Mouse (Mus musculus) olfactory bulb, adult 2 months (tissue): ENCODE results near the gene Gm14685.
"Not testable (repeated sequence)": the region's sequence is repeated elsewhere in the genome, so short reads cannot be mapped to it uniquely, and the experiment has no call there.

Source experiments
- CTCF ChIP-seq: fragments of 200-500 bp; IDR thresholded peaks from 2 replicates; pipeline ENCODE4 v1.5.1; 2012; ENCODE audit warnings: low read depth, mild to moderate bottlenecking, low read length, moderate library complexity; ENCODE audit not compliant: insufficient read depth
- POLR2A ChIP-seq: fragments of 200-500 bp; IDR thresholded peaks from 2 replicates; pipeline ENCODE4 v1.6.1; 2012; ENCODE audit warnings: mild to moderate bottlenecking, low read depth, low read length, moderate library complexity; ENCODE audit not compliant: insufficient read depth

DNA sequence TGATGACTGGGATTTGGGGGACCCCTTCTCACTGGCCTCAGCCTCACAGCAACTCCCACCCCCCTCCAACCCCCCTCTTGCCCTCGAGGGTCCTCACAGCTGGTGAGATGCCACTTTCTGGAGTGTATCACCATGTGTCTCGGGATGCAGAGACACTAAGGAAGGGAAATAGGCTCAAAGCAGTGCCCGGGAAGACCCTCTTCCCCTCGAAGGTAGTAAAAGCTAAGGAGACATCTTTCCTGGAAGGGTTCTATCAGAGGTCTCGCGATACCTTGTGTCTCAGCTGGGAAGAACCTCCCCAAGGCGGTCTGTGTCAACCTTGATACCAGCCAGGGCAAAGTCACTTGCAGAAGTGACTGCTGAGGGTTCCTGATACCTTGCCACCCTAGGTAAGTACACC lies at the start of gene Gm14685:
- not testable (repeated sequence) for TF ChIP-seq POLR2A, CTCF
